Mouse (Mus musculus) gastrocnemius, adult 8-10 months (tissue): ENCODE results near the gene Mfsd8. TPM values are rescaled to one million over a fixed set of nuclear protein-coding genes. Genes with fewer than 3 reads are reported as not detected.
"Not testable (repeated sequence)": the region's sequence is repeated elsewhere in the genome, so short reads cannot be mapped to it uniquely, and the experiment has no call there.

Source experiments
- DNase-seq, 2 experiments: peaks; one replicate each; pipeline ENCODE4 v3.0.0; 2022; ENCODE audit warnings: low spot score in 2 of 2
- total RNA-seq, 4 experiments: library from RNA; stranded (reverse); gene quantifications; 2 replicates each; pipeline ENCODE4 v1.2.4; 2022

The Mfsd8 gene
- total RNA-seq: 10 to 100 TPM; 16.1 to 22.2 (median 18.2) TPM

DNA sequence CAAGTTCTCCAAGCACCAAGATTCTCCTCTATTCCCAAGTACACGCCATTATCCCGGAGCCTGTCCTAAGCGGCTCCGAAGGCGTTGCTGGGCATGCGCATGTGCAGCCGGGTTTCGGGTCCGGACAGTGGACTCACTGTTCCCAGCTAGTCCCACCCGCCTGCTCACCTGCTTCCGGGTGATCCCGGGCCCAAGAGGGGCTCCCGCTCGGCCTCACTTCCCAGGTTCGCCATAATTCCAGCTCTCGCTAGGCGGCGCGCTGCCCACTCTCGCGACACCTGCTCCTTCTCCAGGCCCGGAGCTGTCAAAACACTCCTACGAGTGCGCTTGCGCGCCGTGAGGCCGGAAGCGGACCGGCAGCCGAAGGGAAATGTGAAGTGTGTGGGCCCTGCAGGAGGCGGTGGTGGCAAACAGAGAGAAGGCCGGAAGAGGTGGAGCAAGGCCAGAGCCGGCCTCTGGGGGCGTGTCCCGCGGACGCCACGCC lies at the start of gene Mfsd8:
Gene Mfsd8 (minus strand): TSS at position 414 of the 484 bp plus-strand sequence.
- peak; percentile 94 to 98 for DNase-seq

DNA sequence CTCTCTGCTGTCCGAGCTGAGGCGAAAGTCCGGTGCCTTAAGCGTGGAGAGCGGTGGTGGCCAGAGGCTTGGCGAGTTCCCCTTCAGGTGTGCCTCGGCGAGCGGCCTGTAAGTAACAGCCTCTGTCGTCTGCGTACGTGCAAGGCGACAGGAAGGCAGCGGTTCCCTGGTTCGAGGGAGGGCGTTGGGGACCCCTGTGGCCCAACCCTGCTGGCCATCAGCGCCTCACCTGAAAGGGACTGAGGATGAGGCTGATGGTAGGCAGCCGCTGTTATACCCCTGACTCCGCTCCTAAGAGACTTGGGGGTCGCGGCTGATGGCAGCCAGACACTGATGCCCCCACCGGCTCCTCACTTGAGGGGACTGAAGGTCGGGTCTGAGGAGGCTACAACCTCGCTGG lies 47.6 kb upstream of the Mfsd8 start:
- DNase-seq: peak; percentile 4 to 8

DNA sequence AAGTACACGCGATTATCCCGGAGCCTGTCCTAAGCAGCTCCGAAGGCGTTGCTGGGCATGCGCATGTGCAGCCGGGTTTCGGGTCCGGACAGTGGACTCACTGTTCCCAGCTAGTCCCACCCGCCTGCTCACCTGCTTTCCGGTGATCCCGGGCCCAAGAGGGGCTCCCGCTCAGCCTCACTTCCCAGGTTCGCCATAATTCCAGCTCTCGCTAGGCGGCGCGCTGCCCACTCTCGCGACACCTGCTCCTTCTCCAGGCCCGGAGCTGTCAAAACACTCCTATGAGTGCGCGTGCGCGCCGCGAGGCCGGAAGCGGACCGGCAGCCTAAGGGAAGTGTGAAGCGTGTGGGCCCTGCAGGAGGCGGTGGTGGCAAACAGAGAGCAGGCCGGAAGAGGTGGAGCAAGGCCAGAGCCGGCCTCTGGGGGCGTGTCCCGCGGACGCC lies 47.2 kb upstream of the Mfsd8 start:
- DNase-seq: peak; percentile 97 to 100

DNA sequence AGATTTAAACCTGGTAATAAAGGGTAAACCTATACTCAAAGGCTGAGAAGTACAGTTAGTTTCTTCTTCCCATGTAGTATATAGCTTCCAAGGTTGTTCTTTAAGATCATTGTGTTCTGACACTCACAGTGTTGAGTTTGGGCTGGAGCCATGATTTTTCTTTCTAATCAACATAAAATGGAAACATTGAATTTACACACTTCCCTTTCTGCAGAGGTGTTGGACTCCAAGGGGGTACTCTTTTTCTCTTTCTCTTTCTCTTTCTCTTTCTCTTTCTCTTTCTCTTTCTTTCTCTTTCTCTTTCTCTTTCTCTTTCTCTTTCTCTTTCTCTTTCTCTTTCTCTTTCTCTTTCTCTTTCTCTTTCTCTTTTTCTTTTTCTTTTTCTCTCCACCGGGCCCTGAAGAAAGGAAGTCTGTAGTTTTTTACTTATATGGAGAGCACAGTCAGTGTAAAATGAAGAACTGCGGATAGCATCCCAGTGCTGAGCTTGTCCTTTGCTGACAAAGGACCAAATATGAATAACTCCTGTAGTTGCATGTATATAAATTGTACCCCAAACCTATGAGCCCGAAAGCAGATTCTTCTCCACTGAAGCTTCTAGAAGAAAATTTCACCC lies 6.5 kb upstream of the Mfsd8 start:
- not testable (repeated sequence) for DNase-seq

DNA sequence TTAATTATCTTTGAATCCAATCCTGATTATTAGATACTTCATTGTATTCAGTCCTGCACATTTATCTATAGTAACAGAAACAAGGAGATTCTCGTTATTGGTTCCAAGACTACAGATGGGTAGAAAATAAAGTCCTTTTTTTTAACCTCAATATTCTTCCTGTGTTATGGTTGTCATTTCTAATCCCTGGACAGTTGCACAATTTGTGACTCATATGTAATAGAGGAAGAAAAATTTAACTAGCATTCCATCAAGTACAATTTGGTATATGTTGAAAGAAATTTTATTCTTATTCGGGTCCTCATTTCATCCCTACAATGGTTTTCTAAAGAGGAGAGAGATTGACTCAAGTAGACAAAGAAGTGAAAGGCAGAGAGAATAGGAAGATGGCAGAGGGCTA lies 1.2 kb upstream of the Mfsd8 start:
- not testable (repeated sequence) for DNase-seq

DNA sequence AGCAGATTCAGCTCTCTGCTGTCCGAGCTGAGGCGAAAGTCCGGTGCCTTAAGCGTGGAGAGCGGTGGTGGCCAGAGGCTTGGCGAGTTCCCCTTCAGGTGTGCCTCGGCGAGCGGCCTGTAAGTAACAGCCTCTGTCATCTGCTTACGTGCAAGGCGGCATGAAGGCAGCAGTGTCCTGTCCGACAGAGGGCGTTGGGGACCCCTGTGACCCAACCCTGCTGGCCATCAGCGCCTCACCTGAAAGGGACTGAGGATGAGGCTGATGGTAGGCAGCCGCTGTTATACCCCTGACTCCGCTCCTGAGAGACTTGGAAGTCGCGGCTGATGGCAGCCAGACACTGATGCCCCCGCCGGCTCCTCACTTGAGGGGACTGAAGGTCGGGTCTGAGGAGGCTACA lies 332 bp upstream of the Mfsd8 start:
- DNase-seq: not testable (repeated sequence)

DNA sequence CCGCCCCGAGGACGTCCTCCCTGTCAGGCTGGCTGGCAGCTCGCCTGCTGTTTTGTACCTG lies 101 bp upstream of the Mfsd8 start, which contains the start of gene Abhd18:
Gene Abhd18 (plus strand): TSS at position 14 of the 61 bp plus-strand sequence.
- not testable (repeated sequence) for DNase-seq

DNA sequence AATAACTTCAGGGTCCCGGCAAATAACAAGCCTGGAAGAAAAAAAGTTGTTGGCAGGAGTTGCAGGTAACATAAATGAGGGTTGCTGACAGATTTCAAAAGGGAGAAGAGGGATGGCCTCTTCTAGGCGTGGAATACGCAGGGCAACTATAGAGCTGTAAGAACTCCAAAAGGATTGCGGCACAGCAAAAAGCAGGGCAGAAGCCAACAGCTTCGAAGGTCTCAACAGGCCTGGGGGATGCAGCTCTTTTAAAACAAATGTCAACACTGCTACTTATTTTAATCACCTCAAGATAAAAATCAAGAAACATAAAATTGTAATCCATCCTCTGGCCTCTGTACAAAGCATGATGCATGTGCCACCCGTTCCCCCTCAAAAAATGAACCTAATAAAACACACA lies 1.2 kb downstream of the Mfsd8 start:
- not testable (repeated sequence) for DNase-seq

DNA sequence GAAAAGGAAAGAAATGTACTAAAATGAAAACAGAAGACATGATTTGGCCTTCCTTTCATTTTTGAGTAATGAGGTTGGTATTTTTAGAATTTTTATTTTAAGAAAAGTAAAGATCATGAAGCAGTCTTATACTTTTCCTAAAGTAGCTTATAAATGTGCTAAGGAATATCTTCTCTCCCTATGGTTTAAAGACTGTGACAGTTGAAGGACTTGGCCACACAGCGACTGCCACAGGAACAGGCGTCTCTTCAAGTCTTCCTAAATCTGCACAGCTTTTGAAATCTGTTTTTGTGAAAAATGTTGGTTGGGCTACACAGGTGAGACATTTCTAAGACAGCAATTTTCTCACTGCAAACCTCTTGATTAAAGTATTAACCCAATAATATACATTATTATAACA lies 33.4 kb downstream of the Mfsd8 start:
- no peak for DNase-seq

DNA sequence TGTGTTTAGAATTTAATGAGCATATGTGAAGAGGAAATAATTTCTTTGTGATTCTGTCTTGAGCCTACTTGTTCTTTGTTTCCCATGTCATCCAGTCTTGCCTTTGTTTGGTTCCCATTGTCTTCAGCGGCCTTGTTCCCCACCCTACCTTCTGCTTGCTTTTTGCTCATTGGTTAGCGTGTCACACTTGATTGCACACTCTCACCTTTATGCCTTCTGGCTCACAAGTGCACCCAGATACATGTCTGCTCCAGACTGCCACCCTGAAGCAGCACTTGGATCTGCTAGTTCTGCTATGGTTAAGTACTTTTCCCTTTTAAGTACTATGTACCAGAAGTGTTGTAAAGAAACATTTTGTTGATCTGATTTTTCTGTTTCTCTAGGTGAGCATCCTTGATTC lies 36.8 kb downstream of the Mfsd8 start:
- DNase-seq: no peak

DNA sequence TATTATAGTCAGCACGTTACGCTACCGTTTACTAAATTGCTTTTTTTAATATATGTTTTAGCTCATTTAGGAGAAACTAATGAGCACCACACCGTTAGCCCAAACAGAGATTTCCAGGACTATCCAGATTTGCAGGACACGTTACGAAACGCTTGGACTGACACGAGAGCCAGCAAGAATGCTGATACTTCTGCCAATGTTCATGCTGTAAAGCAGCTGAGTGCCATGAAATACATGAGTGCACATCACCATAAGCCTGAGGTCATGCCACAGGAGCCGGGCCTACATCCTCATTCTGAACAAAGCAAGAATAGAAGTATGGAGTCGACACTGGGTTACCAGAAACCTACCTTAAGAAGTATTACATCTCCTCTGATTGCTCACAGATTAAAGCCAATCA lies 38.0 kb downstream of the Mfsd8 start:
- DNase-seq: no peak

DNA sequence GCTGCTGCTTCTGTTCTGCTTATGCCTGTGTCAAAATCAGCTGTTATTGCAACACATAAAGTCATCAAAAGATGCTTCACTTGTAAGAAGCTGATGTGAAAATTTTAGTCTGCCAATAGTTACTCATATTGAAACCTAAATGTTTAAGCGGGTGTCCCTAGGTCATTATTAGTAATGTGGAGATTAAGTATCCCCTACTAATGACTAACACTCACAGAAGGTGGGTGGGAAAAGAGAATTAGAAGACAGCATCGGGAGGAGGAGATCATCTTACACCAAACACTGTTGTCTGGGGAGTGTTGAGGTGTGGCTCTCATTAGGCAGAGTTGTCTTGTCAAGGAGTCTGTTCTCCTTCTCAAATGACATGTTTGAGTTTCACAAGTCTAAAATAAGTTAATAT lies 39.8 kb downstream of the Mfsd8 start:
- DNase-seq: no peak

DNA sequence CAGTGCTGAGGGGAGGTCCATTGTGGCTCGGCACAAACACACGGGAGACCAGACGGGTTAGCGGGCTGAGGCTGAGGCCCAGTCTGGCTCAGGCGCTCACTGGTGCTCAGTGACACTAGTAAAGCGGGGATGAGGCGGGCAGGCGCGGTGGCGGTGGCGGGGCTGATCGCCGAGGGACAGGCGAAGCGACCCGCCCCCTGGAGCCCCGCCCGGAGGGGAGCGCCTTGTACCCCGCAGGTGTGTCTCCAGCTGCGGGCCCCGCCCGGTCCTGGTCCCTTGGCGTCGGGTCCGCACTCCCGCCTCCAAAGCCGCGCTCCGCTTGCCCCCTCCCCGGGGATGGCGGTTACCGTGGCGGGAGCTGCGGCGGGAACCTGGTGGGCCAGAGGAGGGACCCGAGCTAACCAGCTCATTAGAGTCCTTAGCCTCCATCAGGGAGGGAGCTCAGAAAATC lies 46.3 kb downstream of the Mfsd8 start:
- DNase-seq: no peak

DNA sequence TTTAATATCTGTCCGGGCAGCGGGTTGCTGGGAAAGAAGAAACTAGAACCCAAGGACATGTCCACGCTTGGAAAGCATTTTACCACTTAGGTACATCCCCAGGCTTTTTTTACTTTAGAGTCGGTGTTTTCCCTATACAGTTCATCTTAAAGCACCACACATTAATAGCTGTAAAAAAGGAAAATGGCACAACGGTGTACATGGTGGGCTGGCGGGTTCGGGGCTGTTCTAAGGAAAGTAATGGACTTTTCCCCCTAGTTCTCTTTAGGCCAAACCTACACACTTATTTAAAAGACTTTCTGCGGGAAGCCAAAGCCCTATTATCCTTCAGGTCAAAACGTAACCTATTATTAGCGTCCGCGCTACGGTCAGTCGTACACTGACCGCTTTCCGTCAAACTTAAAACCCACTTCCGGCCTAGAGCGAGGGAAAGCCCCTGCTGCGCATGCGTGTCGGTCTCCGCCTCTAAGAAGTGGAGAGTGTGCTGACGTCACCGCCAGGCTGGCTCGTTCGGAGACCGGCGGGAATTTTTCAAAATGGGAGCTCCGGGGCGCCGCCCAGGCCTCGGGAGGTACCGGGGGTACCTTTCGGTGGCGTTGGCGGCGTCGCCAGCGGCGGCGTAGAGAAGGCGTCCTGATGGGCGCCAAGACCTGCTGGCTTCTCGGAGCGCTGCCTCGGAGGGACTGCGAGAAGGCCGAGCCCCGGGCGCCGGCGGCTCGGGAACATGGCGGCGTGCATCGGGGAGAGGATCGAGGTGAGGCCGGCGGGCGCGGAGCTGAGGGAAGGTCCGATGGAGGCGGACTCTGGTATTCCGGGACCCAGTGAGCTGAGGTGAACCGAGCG lies 46.9 kb downstream of the Mfsd8 start, which contains the start of gene Plk4:
Gene Plk4 (plus strand): TSS at position 490 of the 843 bp plus-strand sequence.
- DNase-seq: peak; percentile 88 to 95

DNA sequence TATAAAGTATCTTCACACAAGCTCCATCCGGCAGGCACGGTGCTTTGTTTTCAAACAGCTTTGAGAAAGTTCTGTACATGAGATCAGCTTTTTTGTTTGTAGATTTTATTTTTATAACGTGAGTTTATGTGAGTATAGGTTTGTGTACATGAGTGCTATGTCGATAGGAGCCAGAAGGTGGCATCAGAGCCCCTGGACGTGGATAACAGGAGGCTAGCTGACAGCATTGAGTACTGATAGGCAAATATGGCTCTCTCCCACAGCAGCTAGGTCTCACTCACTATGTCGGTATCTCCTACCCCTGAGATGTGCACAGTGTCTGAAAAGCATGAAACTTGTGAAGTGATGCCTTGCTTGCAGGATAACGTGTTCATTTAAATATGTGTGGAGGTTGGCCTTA lies 48.2 kb downstream of the Mfsd8 start:
- DNase-seq: no peak

DNA sequence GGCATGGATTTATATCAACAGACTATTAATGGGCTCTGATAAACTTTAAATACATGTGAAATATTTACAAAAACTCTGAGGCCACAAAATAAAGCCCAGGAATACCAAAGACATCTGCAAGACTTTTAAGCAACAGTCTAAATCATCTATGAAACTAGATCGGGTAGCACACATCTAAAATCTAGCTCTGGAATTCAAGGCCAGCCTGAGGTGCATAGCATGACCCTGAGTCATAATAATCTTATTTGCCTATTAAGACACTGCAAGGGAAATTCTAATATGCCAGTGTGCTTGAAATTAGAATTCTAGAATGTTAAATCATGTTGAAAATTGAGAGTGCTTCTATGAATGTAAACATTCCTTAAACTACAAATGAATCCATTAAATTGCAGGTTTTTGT lies 48.6 kb downstream of the Mfsd8 start:
- no peak for DNase-seq

DNA sequence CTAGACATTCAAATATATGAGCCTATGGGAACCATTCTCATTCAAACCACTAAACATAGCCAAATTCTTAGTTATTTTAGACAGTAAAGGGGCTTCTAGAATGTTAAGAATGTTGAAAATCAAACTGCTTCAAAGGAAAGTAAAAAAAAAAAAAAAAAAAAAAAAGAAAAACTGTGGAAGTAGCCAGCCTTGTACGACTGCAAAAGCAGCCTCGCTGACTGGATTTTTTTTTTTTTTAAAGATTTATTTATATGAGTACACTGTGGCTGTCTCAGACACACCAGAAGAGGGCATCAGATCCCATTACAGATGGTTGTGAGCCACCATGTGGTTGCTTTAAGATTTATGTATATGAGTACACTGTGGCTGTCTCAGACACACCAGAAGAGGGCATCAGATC lies 52.9 kb downstream of the Mfsd8 start:
- no peak for DNase-seq

Other genes starting within 250 kb of the Mfsd8 start
- not detected for gene Slc25a31, start 138.0 kb downstream of the Mfsd8 start, total RNA-seq
- 1 to 10 TPM; 3.7 to 7.8 (median 5.1) TPM for gene Hspa4l, start 102.4 kb downstream of the Mfsd8 start, total RNA-seq
- under 1 TPM; 0.41 to 0.48 (median 0.44) TPM for gene Plk4, start 46.9 kb downstream of the Mfsd8 start, total RNA-seq
- 10 to 100 TPM in 3 of 4 experiments, 1 to 10 TPM in 1; 9.1 to 18.1 (median 13.6) TPM for gene Abhd18, start 84 bp upstream of the Mfsd8 start, total RNA-seq
- gene 1700034I23Rik, start 55.7 kb upstream of the Mfsd8 start, total RNA-seq: not detected
- gene Larp1b, start 102.9 kb upstream of the Mfsd8 start, total RNA-seq: 10 to 100 TPM; 65.0 to 76.0 (median 69.7) TPM
- gene Pgrmc2, start 236.2 kb upstream of the Mfsd8 start, total RNA-seq: 10 to 100 TPM; 21.8 to 23.5 (median 22.6) TPM